Mouse (Mus musculus): ENCODE results near the gene Rsl1d1. TPM values are rescaled to one million over a fixed set of nuclear protein-coding genes. Genes with fewer than 3 reads are reported as not detected.

Rsl1d1 gene
- polyA plus RNA-seq (2014; fragmentation: Illumina TruSeq; extraction: RNeasy Lipid Tissue Mini Kit (QIAGEN cat#74804); ENCODE audit: low read depth, low replicate concordance), result 109 TPM

GRCm38 (mm10) chr16:11202571-11203554, at the start of gene Rsl1d1:
Rsl1d1 (minus strand) TSS chr16:11203331.

GRCm38 (mm10) chr16:11176208-11176883, 26.8 kb downstream of the Rsl1d1 start, which contains the start of gene Zc3h7a:
Zc3h7a (minus strand) TSS chr16:11176393.

Other genes starting within 250 kb of the Rsl1d1 start
- gene Snn, start 142.4 kb downstream of the Rsl1d1 start, polyA plus RNA-seq (2014; fragmentation: Illumina TruSeq; extraction: RNeasy Lipid Tissue Mini Kit (QIAGEN cat#74804); ENCODE audit: low read depth, low replicate concordance), result 5.4 TPM
- gene Litaf, start 137.2 kb downstream of the Rsl1d1 start, polyA plus RNA-seq (2014; fragmentation: Illumina TruSeq; extraction: RNeasy Lipid Tissue Mini Kit (QIAGEN cat#74804); ENCODE audit: low read depth, low replicate concordance), result 11.7 TPM
- gene Txndc11, start 68.7 kb downstream of the Rsl1d1 start, polyA plus RNA-seq (2014; fragmentation: Illumina TruSeq; extraction: RNeasy Lipid Tissue Mini Kit (QIAGEN cat#74804); ENCODE audit: low read depth, low replicate concordance), result 9.1 TPM
- 167 TPM for gene Zc3h7a, start 26.9 kb downstream of the Rsl1d1 start, polyA plus RNA-seq (2014; fragmentation: Illumina TruSeq; extraction: RNeasy Lipid Tissue Mini Kit (QIAGEN cat#74804); ENCODE audit: low read depth, low replicate concordance)
- gene Gspt1, start 51.0 kb upstream of the Rsl1d1 start, polyA plus RNA-seq (2014; fragmentation: Illumina TruSeq; extraction: RNeasy Lipid Tissue Mini Kit (QIAGEN cat#74804); ENCODE audit: low read depth, low replicate concordance), result 257 TPM
- gene Tnfrsf17, start 110.5 kb upstream of the Rsl1d1 start, polyA plus RNA-seq (2014; fragmentation: Illumina TruSeq; extraction: RNeasy Lipid Tissue Mini Kit (QIAGEN cat#74804); ENCODE audit: low read depth, low replicate concordance), result not detected
- gene Snx29, start 119.6 kb upstream of the Rsl1d1 start, polyA plus RNA-seq (2014; fragmentation: Illumina TruSeq; extraction: RNeasy Lipid Tissue Mini Kit (QIAGEN cat#74804); ENCODE audit: low read depth, low replicate concordance), result 2.6 TPM